Mouse (Mus musculus): Measurements from ENCODE around the gene Dyx1c1. TPM values are rescaled to one million over a fixed set of nuclear protein-coding genes. Genes with fewer than 3 reads are reported as not detected.

Gene Dyx1c1
- total RNA-seq, 2 experiments from 2014 or later = 0.32 to 0.88 TPM

Small RNAs within 50 kb of the gene (microRNA-seq; reads per million reads assigned to microRNA genes)
- 0 reads per million in 2 experiments for gene Gm27353

Other genes with a start within 250 kb of the Dyx1c1 start
- under 1 TPM; 0.36 to 0.57 TPM for gene Prtg, start 151.9 kb upstream of the Dyx1c1 start, total RNA-seq (2021)
- 1 to 10 TPM; 7.0 to 7.1 TPM for gene Pygo1, start 33.1 kb upstream of the Dyx1c1 start, total RNA-seq (2021)
- gene Gm44503, start 67 bp downstream of the Dyx1c1 start, total RNA-seq (2021) = not detected
- 1 to 10 TPM; 4.6 to 5.3 TPM for gene Ccpg1os, start 26.6 kb downstream of the Dyx1c1 start, total RNA-seq (2021)
- 10 to 100 TPM; 29.8 to 31.4 TPM for gene Ccpg1, start 26.6 kb downstream of the Dyx1c1 start, total RNA-seq (2021)
- 1 to 10 TPM; 4.5 to 5.3 TPM for gene Pigb, start 81.6 kb downstream of the Dyx1c1 start, total RNA-seq (2021)
- gene Rab27a, start 86.1 kb downstream of the Dyx1c1 start, total RNA-seq (2021) = 1 to 10 TPM; 3.4 to 3.7 TPM
- not detected for gene Khdc3, start 143.1 kb downstream of the Dyx1c1 start, total RNA-seq (2021)
- gene Gm20509, start 143.7 kb downstream of the Dyx1c1 start, total RNA-seq (2021) = not detected
- gene Rsl24d1, start 154.6 kb downstream of the Dyx1c1 start, total RNA-seq (2021) = 10 to 100 TPM; 61.8 to 61.9 TPM